Mouse (Mus musculus): ENCODE measurements around the gene Cacna2d1. TPM values are rescaled to one million over a fixed set of nuclear protein-coding genes. Genes with fewer than 3 reads are reported as not detected.

The Cacna2d1 gene
- polyA plus RNA-seq, 1 experiment, result 1.7 TPM

DNA sequence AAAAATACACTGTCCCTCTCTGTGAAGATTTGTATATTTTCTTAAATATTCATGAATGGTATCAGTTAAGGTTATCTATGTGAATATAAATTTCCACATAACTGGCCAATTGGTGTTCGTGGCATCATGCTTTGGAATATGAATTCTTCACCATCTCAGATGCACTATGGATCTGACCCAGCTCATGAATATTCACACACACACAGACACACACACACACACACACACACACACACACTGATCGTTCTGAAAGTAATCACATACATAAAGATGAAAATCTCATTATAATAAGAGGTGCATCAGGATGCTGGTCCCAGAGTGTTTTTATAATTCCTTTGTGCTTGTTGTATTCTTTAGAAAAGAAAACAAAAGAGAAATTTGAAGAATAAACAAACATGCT is 309.1 kb downstream of the Cacna2d1 start:
- Histone ChIP-seq H3K27ac (ENCODE audit: control insufficient read depth, insufficient read depth, low read depth, low read length, poor library complexity) (no peak overlapping the region), H3K4me3 (replicated peaks; ENCODE audit: control insufficient read depth, low read depth, low read length) (no peak overlapping the region), H3K4me1 (ENCODE audit: control insufficient read depth, insufficient read depth, low read length) (no peaks in the 10 kb centered on the region)
- WGBS, result 57% methylated on average over 2 of the region's 2 CpGs
- TF ChIP-seq CTCF (IDR thresholded peaks at IDR 0.05; ENCODE audit: control insufficient read depth, insufficient read depth, low read length) (no peak), POLR2A (IDR thresholded peaks at IDR 0.05; ENCODE audit: borderline replicate concordance, control insufficient read depth, low read depth, low read length) (no peak)

DNA sequence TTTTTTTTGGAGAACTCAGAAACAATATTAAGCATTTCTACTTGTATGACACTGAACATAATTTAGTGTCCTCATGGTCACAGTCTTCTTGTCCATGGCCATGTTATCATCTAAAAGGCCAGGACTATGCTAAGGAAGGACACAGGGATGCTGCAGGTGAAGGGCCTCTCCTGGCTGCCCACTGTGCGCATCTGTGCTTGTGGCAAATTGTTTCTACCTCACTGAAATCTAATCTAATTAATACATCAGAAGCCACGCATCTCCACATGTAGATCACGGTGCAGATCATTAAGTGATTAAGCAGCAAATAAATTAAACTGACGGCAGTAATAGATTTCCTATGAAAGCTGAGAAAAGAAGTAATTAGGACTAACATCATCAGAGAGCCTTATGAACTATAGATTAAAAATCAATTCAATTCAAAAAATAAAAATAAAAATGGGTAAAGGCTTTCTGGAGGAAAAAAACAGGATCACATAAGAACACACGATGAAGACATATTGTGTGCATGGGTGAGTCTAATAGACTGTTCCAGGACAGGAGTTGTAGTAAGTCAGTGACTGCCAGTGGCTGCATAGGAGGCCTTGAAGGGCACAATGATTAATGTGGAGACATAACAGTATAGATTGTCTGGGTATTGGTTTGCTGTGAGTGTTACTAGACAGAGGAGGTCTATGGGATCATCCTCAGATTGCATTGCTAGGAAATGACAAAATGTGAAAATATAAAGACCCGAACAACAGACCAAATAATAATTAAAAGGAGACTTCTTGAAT is 318.4 kb downstream of the Cacna2d1 start:
- WGBS, result 82% methylated on average over 6 of the region's 6 CpGs

DNA sequence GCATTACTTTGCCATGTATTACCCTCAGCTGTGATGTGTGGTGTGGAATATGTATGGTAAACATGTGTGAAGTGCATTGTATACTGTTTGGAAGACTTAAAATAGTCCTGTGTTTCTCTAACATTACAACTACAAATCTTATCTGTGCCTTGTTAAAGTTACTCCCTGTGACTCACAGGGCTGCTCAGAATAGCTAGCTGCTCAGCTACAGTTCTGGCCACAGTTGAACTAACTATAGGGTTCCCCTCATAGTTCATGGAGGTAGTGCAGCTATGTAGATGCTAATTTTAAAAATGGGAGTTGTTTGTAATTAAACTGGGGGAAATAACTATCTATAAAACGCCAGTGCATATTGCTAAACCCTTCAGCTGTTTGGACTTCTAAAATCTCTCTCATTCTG is 319.3 kb downstream of the Cacna2d1 start:
- no peak overlapping the region for H3K27ac ChIP-seq (ENCODE audit: control insufficient read depth, insufficient read depth, low read depth, low read length, poor library complexity)
- H3K4me3 ChIP-seq (replicated peaks; ENCODE audit: control insufficient read depth, low read depth, low read length), result no peak overlapping the region
- WGBS, result 79% methylated on average over 1 of the region's 1 CpGs
- H3K4me1 ChIP-seq (ENCODE audit: control insufficient read depth, insufficient read depth, low read length), result no peaks in the 10 kb centered on the region
- TF ChIP-seq CTCF (IDR thresholded peaks at IDR 0.05; ENCODE audit: control insufficient read depth, insufficient read depth, low read length), result no peak

More for the DNA sequence above, 318.4 kb downstream of the Cacna2d1 start:
- TF ChIP-seq POLR2A (IDR thresholded peaks at IDR 0.05; ENCODE audit: borderline replicate concordance, control insufficient read depth, low read depth, low read length) (no peak), CTCF (IDR thresholded peaks at IDR 0.05; ENCODE audit: control insufficient read depth, insufficient read depth, low read length) (no peak)
- H3K4me3 ChIP-seq (replicated peaks; ENCODE audit: control insufficient read depth, low read depth, low read length), result no peak overlapping the region
- H3K27ac ChIP-seq (ENCODE audit: control insufficient read depth, insufficient read depth, low read depth, low read length, poor library complexity), result no peak overlapping the region
- H3K4me1 ChIP-seq (ENCODE audit: control insufficient read depth, insufficient read depth, low read length), result no peaks in the 10 kb centered on the region

DNA sequence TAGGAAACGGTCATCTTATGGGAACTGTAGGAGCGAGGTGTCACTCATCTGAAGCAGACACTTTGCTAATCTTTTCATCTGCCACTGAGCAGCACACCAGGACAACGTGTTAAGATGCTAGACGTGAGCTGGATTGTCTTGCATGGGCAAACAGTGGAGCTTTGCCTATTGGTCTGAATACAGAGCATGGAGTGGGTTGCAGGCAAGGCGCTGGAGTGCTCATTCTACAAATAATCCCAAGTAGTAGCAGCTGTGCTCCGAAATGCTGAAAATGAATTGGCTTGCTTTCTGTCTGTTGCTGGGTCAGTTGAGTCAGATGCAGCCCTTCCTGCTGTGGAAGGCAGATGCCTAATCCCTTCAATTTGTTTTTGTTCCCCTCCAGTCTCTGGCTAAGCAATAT is 330.9 kb downstream of the Cacna2d1 start:
- Histone ChIP-seq H3K4me1 (ENCODE audit: control insufficient read depth, insufficient read depth, low read length) (no peaks in the 10 kb centered on the region), H3K4me3 (replicated peaks; ENCODE audit: control insufficient read depth, low read depth, low read length) (no peak overlapping the region), H3K27ac (ENCODE audit: control insufficient read depth, insufficient read depth, low read depth, low read length, poor library complexity) (no peak overlapping the region)
- TF ChIP-seq CTCF (IDR thresholded peaks at IDR 0.05; ENCODE audit: control insufficient read depth, insufficient read depth, low read length), result no peak
- no peak for TF ChIP-seq POLR2A (IDR thresholded peaks at IDR 0.05; ENCODE audit: borderline replicate concordance, control insufficient read depth, low read depth, low read length)
- 76% methylated on average over 6 of the region's 6 CpGs for WGBS

DNA sequence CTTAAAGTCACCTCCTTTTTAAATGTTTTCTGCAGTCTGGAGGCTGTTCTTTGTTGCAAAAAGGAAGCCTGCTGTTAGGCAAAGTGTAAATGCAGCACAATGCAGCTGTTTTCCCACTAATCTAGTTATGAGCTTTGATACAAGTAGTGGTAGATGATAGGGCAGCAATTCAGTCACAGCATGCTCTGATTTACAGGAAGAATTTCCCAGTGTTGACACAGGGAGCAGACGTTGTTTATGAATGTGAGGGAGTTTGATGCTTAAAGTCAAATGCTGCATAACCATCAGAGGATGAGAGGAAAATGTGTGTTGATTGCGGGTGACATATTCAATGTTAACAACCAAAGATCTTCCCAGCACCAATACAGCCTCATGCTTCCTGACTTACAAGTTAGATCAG is 342.6 kb downstream of the Cacna2d1 start:
- WGBS, result 73% methylated on average over 2 of the region's 2 CpGs
- Histone ChIP-seq H3K4me3 (replicated peaks; ENCODE audit: control insufficient read depth, low read depth, low read length) (no peak overlapping the region), H3K27ac (ENCODE audit: control insufficient read depth, insufficient read depth, low read depth, low read length, poor library complexity) (no peak overlapping the region), H3K4me1 (ENCODE audit: control insufficient read depth, insufficient read depth, low read length) (no peaks in the 10 kb centered on the region)
- TF ChIP-seq POLR2A (IDR thresholded peaks at IDR 0.05; ENCODE audit: borderline replicate concordance, control insufficient read depth, low read depth, low read length) (no peak), CTCF (IDR thresholded peaks at IDR 0.05; ENCODE audit: control insufficient read depth, insufficient read depth, low read length) (no peak)

DNA sequence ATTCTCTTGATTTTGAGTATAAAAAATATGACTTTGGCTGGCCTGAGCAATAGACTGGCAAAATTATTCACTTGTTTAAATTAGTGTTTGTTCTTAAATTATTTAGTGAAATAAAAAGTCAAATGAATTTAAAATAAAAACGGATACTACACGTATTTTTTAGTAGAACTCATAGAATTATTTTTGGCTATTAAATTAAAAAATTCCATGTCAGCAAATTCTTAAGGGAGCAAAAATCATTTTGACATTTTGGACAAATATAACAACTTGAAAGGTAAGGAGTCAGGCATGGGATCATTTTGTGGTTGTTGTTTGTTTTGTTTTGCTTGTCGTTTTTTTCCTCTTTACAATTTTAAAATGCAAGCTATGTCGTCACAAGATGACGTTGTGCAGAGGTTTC is 346.7 kb downstream of the Cacna2d1 start:
- Histone ChIP-seq H3K27ac (ENCODE audit: control insufficient read depth, insufficient read depth, low read depth, low read length, poor library complexity) (no peak overlapping the region), H3K4me1 (ENCODE audit: control insufficient read depth, insufficient read depth, low read length) (no peaks in the 10 kb centered on the region), H3K4me3 (replicated peaks; ENCODE audit: control insufficient read depth, low read depth, low read length) (no peak overlapping the region)
- TF ChIP-seq POLR2A (IDR thresholded peaks at IDR 0.05; ENCODE audit: borderline replicate concordance, control insufficient read depth, low read depth, low read length) (no peak), CTCF (IDR thresholded peaks at IDR 0.05; ENCODE audit: control insufficient read depth, insufficient read depth, low read length) (no peak)
- 78% methylated on average over 5 of the region's 5 CpGs for WGBS

DNA sequence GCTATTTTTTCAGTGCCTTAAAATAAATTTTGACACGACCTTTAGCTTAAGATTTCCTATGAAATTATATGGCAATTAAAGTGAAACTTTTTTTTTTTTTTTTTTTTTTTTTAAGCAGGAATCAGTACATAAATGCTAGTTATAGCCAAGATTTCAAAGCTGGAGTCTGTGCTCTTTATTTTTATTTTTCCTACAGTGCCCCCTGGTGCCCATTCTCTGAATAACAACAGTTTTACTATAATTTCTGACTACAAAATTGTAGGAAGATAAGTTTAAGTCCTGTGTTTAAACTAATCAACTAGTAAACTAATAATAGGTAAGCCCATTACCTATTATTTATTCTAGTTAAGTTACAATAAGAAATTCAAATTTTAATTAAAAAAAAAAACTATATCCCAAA is 358.7 kb downstream of the Cacna2d1 start:
- Histone ChIP-seq H3K4me1 (ENCODE audit: control insufficient read depth, insufficient read depth, low read length) (no peaks in the 10 kb centered on the region), H3K4me3 (replicated peaks; ENCODE audit: control insufficient read depth, low read depth, low read length) (no peak overlapping the region), H3K27ac (ENCODE audit: control insufficient read depth, insufficient read depth, low read depth, low read length, poor library complexity) (no peak overlapping the region)
- TF ChIP-seq CTCF (IDR thresholded peaks at IDR 0.05; ENCODE audit: control insufficient read depth, insufficient read depth, low read length) (no peak), POLR2A (IDR thresholded peaks at IDR 0.05; ENCODE audit: borderline replicate concordance, control insufficient read depth, low read depth, low read length) (no peak)
- WGBS, result 22% methylated on average over 1 of the region's 1 CpGs

DNA sequence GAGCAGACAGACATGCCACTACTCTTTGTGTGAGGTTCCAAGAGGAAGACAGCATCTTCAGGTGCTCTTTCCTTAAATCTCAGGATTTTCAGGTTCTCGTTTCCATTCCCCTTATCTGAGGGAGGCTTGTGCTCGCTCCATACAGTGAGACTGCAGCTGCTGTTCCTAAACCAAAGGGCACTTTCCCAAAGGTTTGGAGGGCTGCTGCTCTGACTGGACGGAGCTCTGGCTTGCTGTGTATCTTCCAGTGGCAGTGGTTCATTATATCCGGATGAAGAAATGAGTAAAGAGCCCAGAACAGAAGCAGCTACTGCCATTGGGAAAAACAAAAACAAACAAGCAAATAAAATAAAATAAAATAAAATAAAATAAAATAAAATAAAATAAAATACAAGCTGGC is 359.3 kb downstream of the Cacna2d1 start:
- Histone ChIP-seq H3K4me3 (replicated peaks; ENCODE audit: control insufficient read depth, low read depth, low read length) (no peak overlapping the region), H3K4me1 (ENCODE audit: control insufficient read depth, insufficient read depth, low read length) (no peaks in the 10 kb centered on the region), H3K27ac (ENCODE audit: control insufficient read depth, insufficient read depth, low read depth, low read length, poor library complexity) (no peak overlapping the region)
- WGBS, result 70% methylated on average over 4 of the region's 4 CpGs
- no peak for TF ChIP-seq POLR2A (IDR thresholded peaks at IDR 0.05; ENCODE audit: borderline replicate concordance, control insufficient read depth, low read depth, low read length)
- no peak for TF ChIP-seq CTCF (IDR thresholded peaks at IDR 0.05; ENCODE audit: control insufficient read depth, insufficient read depth, low read length)

DNA sequence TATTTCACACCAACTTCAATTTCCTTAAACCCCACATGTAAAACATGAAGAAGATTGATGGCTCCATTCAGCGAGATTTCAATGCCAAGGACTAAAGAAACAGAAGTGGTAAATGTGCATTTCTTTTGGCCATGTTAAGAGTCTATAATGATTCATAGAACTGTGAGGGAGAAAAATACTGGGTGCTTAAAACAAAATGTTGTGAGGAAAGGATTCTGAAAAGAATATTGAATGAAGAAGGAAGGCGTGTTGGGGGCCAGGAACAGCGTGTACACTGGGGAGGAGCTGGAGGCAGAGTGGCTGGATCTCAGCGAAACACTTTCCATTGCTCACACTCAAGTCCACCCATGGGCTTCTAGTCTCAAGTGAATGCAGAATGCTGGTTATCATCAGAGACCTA is 360.2 kb downstream of the Cacna2d1 start:
- Histone ChIP-seq H3K27ac (ENCODE audit: control insufficient read depth, insufficient read depth, low read depth, low read length, poor library complexity) (no peak overlapping the region), H3K4me3 (replicated peaks; ENCODE audit: control insufficient read depth, low read depth, low read length) (no peak overlapping the region), H3K4me1 (ENCODE audit: control insufficient read depth, insufficient read depth, low read length) (no peaks in the 10 kb centered on the region)
- 76% methylated on average over 4 of the region's 4 CpGs for WGBS
- no peak for TF ChIP-seq CTCF (IDR thresholded peaks at IDR 0.05; ENCODE audit: control insufficient read depth, insufficient read depth, low read length)
- no peak for TF ChIP-seq POLR2A (IDR thresholded peaks at IDR 0.05; ENCODE audit: borderline replicate concordance, control insufficient read depth, low read depth, low read length)
